Mouse (Mus musculus) left cerebral cortex, adult 8-10 months (tissue): ENCODE measurements around the gene Dpagt1. TPM values are rescaled to one million over a fixed set of nuclear protein-coding genes. Genes with fewer than 3 reads are reported as not detected.
"Not testable (repeated sequence)": the region's sequence is repeated elsewhere in the genome, so short reads cannot be mapped to it uniquely, and the experiment has no call there.

Experiments
- DNase-seq, 2 experiments: peaks; one replicate each; pipeline ENCODE4 v3.0.0; 2022; ENCODE audit warnings: low spot score in 2 of 2
- total RNA-seq, 4 experiments: library from RNA; stranded (reverse); gene quantifications; 2 replicates each; pipeline ENCODE4 v1.2.4; 2022

Dpagt1 gene
- total RNA-seq, 4 experiments from 2014 or later = 15.2 to 16.9 (median 16.5) TPM

GRCm38 (mm10) chr9:44337436-44338169, 11.8 kb downstream of the Dpagt1 start:
- no peak for DNase-seq

GRCm38 (mm10) chr9:44338574-44338973, 12.8 kb downstream of the Dpagt1 start:
- no peak for DNase-seq

- DNase-seq = no peak
Observed at GRCm38 (mm10) chr9:44341487-44341886, 15.7 kb downstream of the Dpagt1 start.

GRCm38 (mm10) chr9:44342173-44342572, 16.4 kb downstream of the Dpagt1 start:
- no peak for DNase-seq

- no peak for DNase-seq
Observed at GRCm38 (mm10) chr9:44342605-44343004, 16.8 kb downstream of the Dpagt1 start.

GRCm38 (mm10) chr9:44343290-44343689, 17.5 kb downstream of the Dpagt1 start:
- DNase-seq = no peak

GRCm38 (mm10) chr9:44343781-44344421, 18.1 kb downstream of the Dpagt1 start, which contains the start of gene Hmbs:
Hmbs (minus strand) TSS chr9:44344228.
- DNase-seq = peak; percentile 67 to 83

- peak in 1 of 2 experiments; percentile 50 for DNase-seq
Observed at GRCm38 (mm10) chr9:44345570-44346433, 20.0 kb downstream of the Dpagt1 start.

- no peak for DNase-seq
Observed at GRCm38 (mm10) chr9:44347166-44347565, 21.3 kb downstream of the Dpagt1 start.

- DNase-seq = no peak
Observed at GRCm38 (mm10) chr9:44347621-44348020, 21.8 kb downstream of the Dpagt1 start.

- no peak for DNase-seq
Observed at GRCm38 (mm10) chr9:44348546-44348945, 22.7 kb downstream of the Dpagt1 start.

- DNase-seq = no peak
Observed at GRCm38 (mm10) chr9:44351396-44351795, 25.6 kb downstream of the Dpagt1 start.

GRCm38 (mm10) chr9:44352337-44352736, 26.5 kb downstream of the Dpagt1 start:
- no peak for DNase-seq

GRCm38 (mm10) chr9:44353142-44353541, 27.3 kb downstream of the Dpagt1 start:
- no peak for DNase-seq

GRCm38 (mm10) chr9:44357207-44357606, 31.4 kb downstream of the Dpagt1 start:
- DNase-seq = no peak

GRCm38 (mm10) chr9:44361190-44361917, 35.5 kb downstream of the Dpagt1 start, which contains the start of gene Vps11:
Vps11 (minus strand) TSS chr9:44361670.
- DNase-seq = peak; percentile 89 to 91

- not testable (repeated sequence) for DNase-seq
Observed at GRCm38 (mm10) chr9:44361931-44362330, 36.1 kb downstream of the Dpagt1 start.

GRCm38 (mm10) chr9:44364480-44364879, 38.7 kb downstream of the Dpagt1 start:
- no peak for DNase-seq

GRCm38 (mm10) chr9:44373386-44373785, 47.6 kb downstream of the Dpagt1 start:
- DNase-seq = no peak

- DNase-seq = no peak
Observed at GRCm38 (mm10) chr9:44376141-44376540, 50.3 kb downstream of the Dpagt1 start.

- not testable (repeated sequence) for DNase-seq
Observed at GRCm38 (mm10) chr9:44377335-44377734, 51.5 kb downstream of the Dpagt1 start.
